Mouse (Mus musculus): Measurements from ENCODE around the gene Chd2.

GRCm38 (mm10) chr7:73585114-73586032 is 43.7 kb upstream of the Chd2 start:
- no peak for TF ChIP-seq CEBPB (IDR thresholded peaks at IDR 0.05; ENCODE audit: low read depth)
- TF ChIP-seq CTCF (IDR thresholded peaks at IDR 0.05; ENCODE audit: control insufficient read depth, insufficient read depth, insufficient read length): no peak
- TF ChIP-seq USF1 (IDR thresholded peaks at IDR 0.05; ENCODE audit: low read depth): no peak
- TF ChIP-seq MYOD1 (IDR thresholded peaks at IDR 0.05; ENCODE audit: control insufficient read depth, insufficient read length, low read depth): no peak
- no peak for TF ChIP-seq MAX (IDR thresholded peaks at IDR 0.05)
